Mouse (Mus musculus): ENCODE results near the gene Gm44503. TPM values are rescaled to one million over a fixed set of nuclear protein-coding genes. Genes with fewer than 3 reads are reported as not detected.

Gene Gm44503
- total RNA-seq, 1 experiment from 2014 or later = 0.58 TPM

DNA sequence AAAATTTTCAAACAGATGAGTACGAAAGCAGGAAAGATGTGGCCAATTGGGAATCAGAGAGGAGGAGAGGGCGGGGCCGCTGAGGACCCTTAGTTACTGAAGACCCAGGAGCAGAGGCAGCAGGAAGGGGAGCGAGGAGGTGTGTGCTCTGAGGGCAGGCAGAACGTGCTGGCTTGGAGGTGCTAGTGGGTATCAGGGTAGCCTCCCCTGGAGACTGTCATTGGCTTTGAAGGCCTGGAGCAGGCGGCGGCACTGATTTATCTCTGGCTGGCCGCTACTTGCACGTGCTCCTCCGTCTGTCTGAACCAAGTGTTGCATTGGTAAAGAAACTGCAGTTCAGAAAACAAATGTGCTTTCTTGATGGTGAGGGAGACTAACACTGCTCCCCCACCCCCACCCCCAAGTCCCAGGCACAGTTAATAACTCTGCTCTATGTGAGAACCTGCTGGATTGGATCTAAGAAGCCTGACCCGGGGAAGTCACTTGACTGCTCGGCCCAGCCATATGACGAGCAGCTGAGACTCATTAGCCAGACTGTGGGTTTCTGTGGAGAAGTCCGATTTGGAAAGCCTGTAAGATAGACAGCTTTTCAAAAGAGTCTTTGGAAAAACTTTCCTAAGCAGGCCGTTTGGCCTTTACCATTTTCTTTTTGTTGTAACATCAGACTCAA, 105.1 kb downstream of the Gm44503 start:
- no peak for ATAC-seq (ENCODE audit: extremely low read depth, insufficient number of reproducible peaks, low FRiP score, poor library complexity, severe bottlenecking)

Other genes with a start within 250 kb of the Gm44503 start
- 0.12 TPM in 1 of 2 replicates, not detected in the other for gene Prtg, start 152.0 kb upstream of the Gm44503 start, total RNA-seq (2017)
- 0.12 TPM in 1 of 2 replicates, not detected in the other for gene Pygo1, start 33.2 kb upstream of the Gm44503 start, total RNA-seq (2017)
- gene Dyx1c1, start 67 bp upstream of the Gm44503 start, total RNA-seq (2017) = 1.5 and 1.7 TPM in 2 replicates
- 19.4 and 19.9 TPM in 2 replicates for gene Ccpg1os, start 26.5 kb downstream of the Gm44503 start, total RNA-seq (2017)
- 527 and 583 TPM in 2 replicates for gene Ccpg1, start 26.6 kb downstream of the Gm44503 start, total RNA-seq (2017)
- gene Pigb, start 81.5 kb downstream of the Gm44503 start, total RNA-seq (2017) = 9.6 and 10.8 TPM in 2 replicates
- gene Rab27a, start 86.0 kb downstream of the Gm44503 start, total RNA-seq (2017) = 150 and 155 TPM in 2 replicates
- gene Khdc3, start 143.0 kb downstream of the Gm44503 start, total RNA-seq (2017) = 8.7 and 10.7 TPM in 2 replicates
- not detected in 2 replicates for gene Gm20509, start 143.6 kb downstream of the Gm44503 start, total RNA-seq (2017)
- 38.6 and 52.1 TPM in 2 replicates for gene Rsl24d1, start 154.6 kb downstream of the Gm44503 start, total RNA-seq (2017)

Data from neutrophil, adult 5-6 weeks (primary cell).